ENCODE assay signal across 8 mouse cellular contexts in the genomic region with DNA sequence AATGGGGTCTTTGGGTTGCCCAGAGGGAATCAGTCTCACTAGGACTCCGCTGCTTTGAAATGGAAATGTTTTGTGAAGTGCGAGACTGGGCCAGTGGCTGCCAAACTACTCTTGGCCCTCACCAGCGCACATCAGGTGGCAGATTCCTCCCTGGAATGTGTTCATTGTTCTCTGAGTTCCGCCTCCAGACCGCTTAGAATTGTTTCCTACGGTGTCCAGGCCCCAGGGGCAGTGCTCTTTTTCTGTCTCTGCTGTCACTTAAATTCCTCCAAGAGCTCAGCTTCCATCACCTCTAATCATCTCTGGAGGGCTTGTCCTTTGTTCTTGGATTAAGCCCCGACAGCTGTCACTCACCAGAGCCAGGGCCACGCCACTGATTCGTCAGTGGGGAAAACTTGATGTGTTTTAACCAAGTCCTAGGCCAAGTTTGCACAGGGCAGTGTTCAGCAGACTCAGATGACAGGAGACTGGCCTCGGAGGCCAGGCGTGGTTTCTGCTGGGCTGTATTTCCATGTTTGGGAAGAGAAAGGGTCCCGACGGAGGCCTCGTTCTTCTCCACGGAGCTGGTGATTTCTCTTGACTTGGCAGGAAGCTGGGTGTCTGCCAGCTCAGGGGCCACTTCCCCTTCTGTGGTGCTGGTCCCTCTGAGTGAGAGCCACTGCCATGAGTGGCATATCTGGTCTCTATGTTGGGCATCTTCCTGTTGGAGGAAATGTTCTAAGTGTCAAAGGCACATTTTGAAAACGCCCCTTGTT. TPM values are rescaled to one million over a fixed set of nuclear protein-coding genes. Genes with fewer than 3 reads are reported as not detected.
A peak's percentile ranks its signal among the peaks of the same experiment; 100 is the strongest.
DNase-seq lines count a peak whose midpoint lies in the region; ATAC-seq and TF ChIP-seq lines count a peak whose summit lies in the region.

No protein-coding gene starts in this region.

- WGBS in kidney, embryonic 15.5 days, result 32% methylated on average over 16 of the region's 16 CpGs
- WGBS in bone marrow, adult 2 months, result 27% methylated on average over 16 of the region's 16 CpGs
- 11% methylated on average over 16 of the region's 16 CpGs for WGBS in heart, embryonic 12.5 days
- WGBS in lung, postnatal 0 days, result 17% methylated on average over 16 of the region's 16 CpGs

- no peak for DNase-seq in kidney, postnatal 14 days
- peak; percentile 49 for DNase-seq in lung, postnatal 0 days (ENCODE audit: low spot score)
- no peak for DNase-seq in ovary, postnatal 36 days (ENCODE audit: low spot score)
- DNase-seq in yolk sac, embryonic 10.5 days (ENCODE audit: low spot score), result no peak
- DNase-seq in thymus, postnatal 36 days, result no peak

- 0 out of 2 replicates have a peak overlapping the region, but pooled peaks have one; percentile 12 for H3K4me2 ChIP-seq in kidney, embryonic 15.5 days
- peak overlapping the region; percentile 50 for H3K4me2 ChIP-seq in heart, embryonic 12.5 days
- H3K4me2 ChIP-seq in lung, postnatal 0 days (replicated peaks; ENCODE audit: low read depth, low read length), result peak overlapping the region; percentile 12; the same call in 1 of the 2 replicates

- TF ChIP-seq CTCF in bone marrow, adult 2 months (IDR thresholded peaks at IDR 0.05; ENCODE audit: control insufficient read depth, insufficient read depth, low read length), result no peak
- no peak for TF ChIP-seq CTCF in lung, postnatal 0 days (IDR thresholded peaks at IDR 0.05)

- H3K27me3 ChIP-seq in kidney, embryonic 15.5 days, result peaks cover 20% of the 10 kb centered on the region
- H3K27me3 ChIP-seq in heart, embryonic 12.5 days (replicated peaks), result peaks cover 24% of the 10 kb centered on the region
- no peaks in the 10 kb centered on the region for H3K27me3 ChIP-seq in lung, postnatal 0 days (replicated peaks; ENCODE audit: insufficient read depth, low read length)

- H3K9ac ChIP-seq in kidney, embryonic 15.5 days, result no peak overlapping the region
- H3K9ac ChIP-seq in heart, embryonic 12.5 days, result peak overlapping the region; percentile 24
- no peak overlapping the region for H3K9ac ChIP-seq in lung, postnatal 0 days (replicated peaks; ENCODE audit: low read depth)

- no peak for ATAC-seq in kidney, embryonic 15.5 days (replicated peaks; ENCODE audit: low FRiP score)
- ATAC-seq in heart, embryonic 12.5 days (ENCODE audit: insufficient number of reproducible peaks, low FRiP score), result 0 out of 2 replicates have a peak, but pooled peaks have one; percentile 24
- peak; percentile 27 for ATAC-seq in lung, postnatal 0 days

- no peaks in the 10 kb centered on the region for H3K36me3 ChIP-seq in kidney, embryonic 15.5 days
- no peaks in the 10 kb centered on the region for H3K36me3 ChIP-seq in heart, embryonic 12.5 days
- H3K36me3 ChIP-seq in lung, postnatal 0 days (ENCODE audit: insufficient read depth, low read length), result no peaks in the 10 kb centered on the region

- H3K4me1 ChIP-seq in kidney, embryonic 15.5 days, result peaks cover 38% of the 10 kb centered on the region
- H3K4me1 ChIP-seq in bone marrow, adult 2 months (ENCODE audit: control insufficient read depth, insufficient read depth, low read length), result peaks cover 6% of the 10 kb centered on the region
- peaks cover 41% of the 10 kb centered on the region for H3K4me1 ChIP-seq in heart, embryonic 12.5 days (replicated peaks)
- H3K4me1 ChIP-seq in lung, postnatal 0 days (ENCODE audit: insufficient read depth, low read depth, low read length), result peaks cover 5% of the 10 kb centered on the region

- no peak for TF ChIP-seq POLR2A in bone marrow, adult 2 months (IDR thresholded peaks at IDR 0.05; ENCODE audit: borderline replicate concordance, control insufficient read depth, low read depth, low read length)

- no peak overlapping the region for H3K4me3 ChIP-seq in kidney, embryonic 15.5 days (replicated peaks)
- peak overlapping the region; percentile 46 for H3K4me3 ChIP-seq in bone marrow, adult 2 months (replicated peaks; ENCODE audit: control insufficient read depth, low read depth, low read length)
- no peak overlapping the region for H3K4me3 ChIP-seq in heart, embryonic 12.5 days
- H3K4me3 ChIP-seq in lung, postnatal 0 days (ENCODE audit: low read depth, low read length), result no peak overlapping the region

- H3K9me3 ChIP-seq in kidney, embryonic 15.5 days (replicated peaks), result no peaks in the 10 kb centered on the region
- H3K9me3 ChIP-seq in heart, embryonic 12.5 days (replicated peaks), result no peaks in the 10 kb centered on the region; the same call in 1 of the 2 replicates
- no peaks in the 10 kb centered on the region for H3K9me3 ChIP-seq in lung, postnatal 0 days (ENCODE audit: low read length)

- TF ChIP-seq EP300 in lung, postnatal 0 days (IDR thresholded peaks at IDR 0.05), result no peak

- no peak overlapping the region for H3K27ac ChIP-seq in kidney, embryonic 15.5 days
- peak overlapping the region; percentile 39 for H3K27ac ChIP-seq in bone marrow, adult 2 months (ENCODE audit: control insufficient read depth, insufficient read depth, low read depth, low read length, poor library complexity)
- H3K27ac ChIP-seq in heart, embryonic 12.5 days (ENCODE audit: poor library complexity, severe bottlenecking), result peak overlapping the region; percentile 69
- H3K27ac ChIP-seq in lung, postnatal 0 days (ENCODE audit: low read length), result no peak overlapping the region

RNA-seq across cellular contexts. Expression of a gene that starts 12.9 kb away (rescaled TPM):
- polyA plus RNA-seq in kidney, embryonic 15.5 days (2015; fragmentation: Nextera tagmentation; extraction: Ambion mirVana), result 2.1 and 2.9 TPM in 2 replicates
- 2.0 and 2.4 TPM in 2 replicates for polyA plus RNA-seq in bone marrow, adult 2 months (2011; ENCODE audit: insufficient read depth, insufficient read length, low replicate concordance, missing spikeins)
- 0.79 and 1.2 TPM in 2 replicates for polyA plus RNA-seq in heart, embryonic 12.5 days (2016; fragmentation: Nextera tagmentation; extraction: Ambion mirVana)
- polyA plus RNA-seq in lung, postnatal 0 days (2015; fragmentation: Nextera tagmentation; extraction: Ambion mirVana), result 9.1 and 9.4 TPM in 2 replicates

RNA-seq across cellular contexts. Expression of a gene that starts 34.0 kb away (rescaled TPM):
- 82.3 and 89.2 TPM in 2 replicates for polyA plus RNA-seq in kidney, embryonic 15.5 days (2015; fragmentation: Nextera tagmentation; extraction: Ambion mirVana)
- polyA plus RNA-seq in bone marrow, adult 2 months (2011; ENCODE audit: insufficient read depth, insufficient read length, low replicate concordance, missing spikeins), result 6.0 and 7.6 TPM in 2 replicates
- polyA plus RNA-seq in heart, embryonic 12.5 days (2016; fragmentation: Nextera tagmentation; extraction: Ambion mirVana), result 56.4 and 60.4 TPM in 2 replicates
- polyA plus RNA-seq in lung, postnatal 0 days (2015; fragmentation: Nextera tagmentation; extraction: Ambion mirVana), result 64.1 and 69.9 TPM in 2 replicates

Comparison
In these comparisons a context has a peak if more than half of its experiments do, and no peak if none do; other contexts are left out.
1. H3K27ac ChIP-seq: peak in bone marrow, adult 2 months (single experiment) and heart, embryonic 12.5 days (single experiment); none in kidney, embryonic 15.5 days (single experiment) and lung, postnatal 0 days (single experiment).
2. Peak in every context shown above with its lines, with median percentiles within 50 percentile points of each other: H3K4me2 ChIP-seq.